Mouse (Mus musculus) spleen, embryonic (tissue): Measurements from ENCODE around the gene Ccdc188.

Source experiments
- CTCF ChIA-PET: fragments of 350-600 bp; sonication (Branson Sonifier 250); formaldehyde crosslinking; loops from one replicate; lab custom pipeline; 2022; lab: Charles Lee

Ccdc188 gene

DNA sequence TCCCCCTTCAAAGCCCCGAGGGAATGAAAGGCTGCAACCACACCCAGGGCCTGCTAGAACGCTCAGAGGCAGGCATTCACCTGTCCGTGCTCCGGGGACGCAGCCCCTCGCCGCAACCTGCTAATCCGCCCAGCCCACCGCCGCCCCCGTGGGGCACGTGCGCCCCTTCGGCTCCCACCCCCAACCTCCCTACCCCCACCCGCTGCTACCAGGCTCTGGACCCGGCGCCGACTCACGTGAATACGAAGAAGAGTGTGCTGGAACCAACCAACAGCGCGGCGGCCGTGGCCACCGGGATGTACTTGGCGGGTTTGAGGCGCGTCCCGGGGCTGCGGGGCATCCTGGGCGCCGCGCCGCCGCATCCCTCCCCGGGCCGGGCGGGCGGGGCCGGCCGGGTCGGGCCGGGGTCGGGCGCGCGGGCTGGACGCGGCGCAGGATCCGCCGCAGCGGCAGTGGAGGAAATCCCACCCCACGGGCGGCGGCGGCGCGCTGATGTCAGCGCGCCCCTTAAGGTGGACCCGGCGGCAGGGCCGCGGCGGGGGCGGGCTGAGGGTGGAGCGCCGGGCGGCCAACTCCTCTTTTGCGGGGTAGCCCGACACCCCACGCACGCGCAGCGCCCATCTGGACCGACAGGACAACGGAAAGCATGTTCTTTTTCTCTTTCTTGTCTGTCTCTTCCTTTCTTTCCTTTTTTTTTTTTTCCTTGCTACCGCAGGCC, 17.2 kb downstream of the Ccdc188 start, which contains the start of gene Zdhhc8:
Zdhhc8 (minus strand) TSS at position 466 of the 718 bp plus-strand sequence.
- CTCF ChIA-PET = interaction anchor here (0.5 kb wide), 1 partner anchor 910 kb away, joined by 3 read pairs; no protein-coding TSS in a partner anchor

- CTCF ChIA-PET = interaction anchor here (0.5 to 0.8 kb wide), 2 partner anchors 12 to 911 kb away, joined by 3 to 5 read pairs; no protein-coding TSS in a partner anchor
Measured at GRCm38 (mm10) chr16:18235389-18236065, 17.8 kb downstream of the Ccdc188 start.

DNA sequence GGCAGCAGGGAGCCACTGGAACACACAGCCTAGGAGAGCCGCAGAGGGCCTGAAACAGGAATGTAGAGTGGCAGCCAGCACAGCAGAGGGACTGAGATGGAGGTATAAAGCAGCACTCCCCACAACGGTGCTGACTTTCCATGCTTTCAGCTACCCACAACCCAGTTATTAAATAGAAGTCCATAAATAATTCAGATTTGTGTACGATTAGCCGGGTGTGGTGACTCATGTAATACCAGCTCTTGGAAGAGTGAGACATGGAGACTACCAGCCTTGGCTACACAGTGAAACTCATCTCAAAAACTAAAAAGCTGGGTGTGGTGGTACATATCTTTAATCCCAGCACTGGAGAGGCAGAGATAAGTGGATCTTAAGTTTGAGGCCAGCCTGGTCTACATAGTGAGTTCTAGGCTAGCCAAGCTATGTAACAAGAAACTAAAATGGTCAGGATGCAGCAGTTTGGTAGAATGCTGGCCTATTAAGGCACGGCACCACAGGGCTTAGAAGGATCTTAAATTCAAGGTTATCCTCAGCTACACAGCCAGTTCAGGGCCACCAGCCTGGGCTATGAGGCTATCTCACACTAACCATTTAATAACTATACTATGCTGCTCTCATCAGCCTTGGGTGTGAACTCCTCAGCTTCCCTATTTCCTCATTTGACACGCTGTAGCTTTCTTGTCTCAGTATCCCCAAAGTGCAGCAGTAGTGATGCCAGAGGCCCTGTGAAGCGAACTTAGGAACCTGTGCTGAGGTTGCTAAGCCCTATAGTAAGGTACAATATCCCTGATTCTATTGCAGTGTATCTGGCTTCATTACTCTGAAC, 19.2 kb downstream of the Ccdc188 start:
- CTCF ChIA-PET = interaction anchor here (0.8 to 1.0 kb wide), 2 partner anchors 11 to 184 kb away, joined by 3 to 5 read pairs; no protein-coding TSS in a partner anchor

DNA sequence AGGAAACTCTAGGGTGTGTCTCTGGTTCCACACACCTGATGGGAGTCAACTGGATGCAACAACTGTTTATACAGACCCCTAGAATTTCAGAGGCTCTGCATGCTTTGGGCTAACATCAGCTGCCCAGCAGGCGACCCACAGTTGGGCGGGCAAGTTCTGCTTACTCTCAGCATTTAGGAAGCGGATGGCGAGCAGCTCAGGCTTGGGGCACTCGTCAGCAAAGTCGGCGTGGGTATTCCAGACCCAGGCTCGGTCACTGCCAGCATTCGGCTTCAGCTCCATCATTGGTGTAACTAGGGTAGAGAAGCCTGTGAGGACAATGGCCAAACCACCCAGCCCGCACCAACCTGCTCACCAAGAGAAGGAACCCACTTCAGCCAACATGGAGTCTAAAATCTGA, 23.9 kb downstream of the Ccdc188 start:
- CTCF ChIA-PET = no interaction called here

- CTCF ChIA-PET = interaction anchor here (0.7 kb wide), 1 partner anchor 12 kb away, joined by 5 read pairs; no protein-coding TSS in a partner anchor
Measured at GRCm38 (mm10) chr16:18247521-18248399, 30.1 kb downstream of the Ccdc188 start.

- CTCF ChIA-PET = no interaction called here
Measured at GRCm38 (mm10) chr16:18248433-18249363, 31.0 kb downstream of the Ccdc188 start, which contains the start of the genes Trmt2a and Ranbp1. TSS of gene Trmt2a (plus strand) at chr16:18248679. TSS of gene Ranbp1 (minus strand) at chr16:18248732.

- CTCF ChIA-PET = no interaction called here
Measured at GRCm38 (mm10) chr16:18249364-18249967, 31.8 kb downstream of the Ccdc188 start.

DNA sequence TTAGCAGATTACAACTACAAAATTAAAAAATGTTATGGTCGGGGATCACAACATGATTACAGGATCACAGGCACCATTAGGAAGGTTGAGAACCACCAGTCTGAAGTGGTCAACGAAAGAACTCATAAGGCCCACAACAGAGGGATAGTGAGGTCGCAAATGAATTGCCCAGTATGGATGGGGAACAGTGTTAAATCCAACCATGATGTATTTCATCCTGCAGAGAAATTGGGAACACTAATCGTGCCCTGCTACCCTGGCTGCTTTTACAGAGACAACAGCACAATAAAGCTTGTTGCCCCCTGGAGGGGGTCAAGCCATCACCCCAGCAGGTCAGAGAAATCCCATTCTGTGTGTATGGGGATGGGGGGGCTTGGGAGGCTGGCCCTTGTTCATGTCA, 32.6 kb downstream of the Ccdc188 start:
- CTCF ChIA-PET = no interaction called here

GRCm38 (mm10) chr16:18250828-18251790, 33.4 kb downstream of the Ccdc188 start:
- CTCF ChIA-PET = no interaction called here

DNA sequence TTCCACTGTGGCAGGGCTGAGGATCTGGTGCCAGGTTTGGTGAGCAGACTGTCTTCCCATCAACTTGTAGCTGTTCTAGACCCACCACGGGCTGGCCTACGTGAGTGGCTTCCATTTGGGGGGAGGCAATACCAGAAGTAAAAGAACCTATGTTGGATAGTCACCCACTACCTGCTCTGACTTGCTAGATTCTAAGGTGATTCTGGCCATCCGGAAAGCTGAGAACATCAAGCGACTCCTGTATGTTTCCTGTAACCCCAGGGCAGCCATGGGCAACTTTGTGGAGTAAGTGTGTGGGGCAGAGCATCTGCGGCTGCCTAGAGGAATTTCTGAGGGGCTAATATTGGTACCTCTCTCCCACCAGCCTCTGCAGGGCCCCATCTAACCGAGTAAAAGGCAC, 35.1 kb downstream of the Ccdc188 start:
- CTCF ChIA-PET = no interaction called here

- CTCF ChIA-PET = no interaction called here
Measured at GRCm38 (mm10) chr16:18253866-18254265, 36.2 kb downstream of the Ccdc188 start.

GRCm38 (mm10) chr16:18258221-18258620, 40.5 kb downstream of the Ccdc188 start, which contains the start of gene Gm49776:
TSS of gene Gm49776 (minus strand) at chr16:18258321.
- CTCF ChIA-PET = no interaction called here

GRCm38 (mm10) chr16:18265024-18265423, 47.3 kb downstream of the Ccdc188 start:
- CTCF ChIA-PET = interaction anchor here (0.8 kb wide), 1 partner anchor 9 kb away, joined by 5 read pairs; no protein-coding TSS in a partner anchor

- CTCF ChIA-PET = no interaction called here
Measured at GRCm38 (mm10) chr16:18268182-18268581, 50.5 kb downstream of the Ccdc188 start.
